In the genomic region with DNA sequence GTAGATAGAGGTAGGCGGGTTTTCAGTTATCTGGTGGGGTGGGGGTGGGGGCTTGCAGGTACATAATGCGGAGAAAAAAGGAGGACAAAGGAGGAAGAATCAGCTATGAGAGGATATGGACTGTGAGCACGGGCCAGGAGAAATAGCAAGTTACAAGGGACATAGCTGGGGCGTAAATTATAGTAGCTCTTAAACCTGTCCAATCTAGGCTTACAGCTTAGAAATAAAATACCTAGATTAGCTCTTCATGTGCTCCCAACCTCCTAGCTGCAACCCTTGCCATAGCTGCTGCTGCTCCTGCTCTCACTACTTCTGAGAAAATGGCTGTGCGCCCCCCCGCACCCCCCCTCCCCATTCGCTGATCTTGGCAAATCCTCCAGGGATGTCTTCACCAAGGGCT, we compare ENCODE assay signal across 21 mouse cellular contexts.
"Had no signal": no experiment of that assay in that cellular context is flagged by ENCODE, and none has a peak within 500 bp of the region (broad histone marks: within the 10 kb centered on the region; RNA-seq: fewer than 3 reads in every experiment).

No protein-coding gene starts in this region.

- H3K27ac ChIP-seq: heart, adult 2 months; heart, embryonic 13.5 days; heart, embryonic 15.5 days; hindbrain, embryonic 13.5 days; hindbrain, embryonic 15.5 days; hindbrain, postnatal 0 days; limb, embryonic 13.5 days; limb, embryonic 15.5 days; liver, embryonic 12.5 days; liver, embryonic 14.5 days had no signal

- H3K9ac ChIP-seq: forebrain, postnatal 0 days; heart, embryonic 13.5 days; heart, embryonic 15.5 days; hindbrain, embryonic 13.5 days; hindbrain, embryonic 15.5 days; limb, embryonic 13.5 days; limb, embryonic 15.5 days; liver, embryonic 12.5 days; liver, embryonic 14.5 days had no signal

- H3K36me3 ChIP-seq: heart, embryonic 13.5 days; heart, embryonic 15.5 days; hindbrain, embryonic 13.5 days; hindbrain, embryonic 15.5 days; limb, embryonic 13.5 days; limb, embryonic 15.5 days; liver, embryonic 12.5 days had no signal

- H3K4me3 ChIP-seq: heart, adult 2 months; heart, embryonic 13.5 days; heart, embryonic 15.5 days; hindbrain, embryonic 13.5 days; hindbrain, embryonic 15.5 days; limb, embryonic 13.5 days; limb, embryonic 15.5 days; liver, embryonic 12.5 days had no signal

- H3K9me3 ChIP-seq: heart, embryonic 13.5 days; heart, embryonic 15.5 days; hindbrain, embryonic 13.5 days; hindbrain, embryonic 15.5 days; limb, embryonic 13.5 days; limb, embryonic 15.5 days; liver, embryonic 12.5 days had no signal

- H3K4me1 ChIP-seq: heart, embryonic 13.5 days; heart, embryonic 15.5 days; hindbrain, embryonic 13.5 days; hindbrain, embryonic 15.5 days; limb, embryonic 13.5 days; limb, embryonic 15.5 days; liver, embryonic 12.5 days had no signal

- DNase-seq: forebrain, postnatal 0 days; gastrocnemius, postnatal 14 days; gastrocnemius, postnatal 36 days; heart, adult 11 months; heart, adult 2 months; heart, postnatal 14 days; heart, postnatal 36 days; layer of hippocampus, adult 9-11 months; layer of hippocampus, postnatal 36 days; left cerebral cortex, postnatal 4 days had no signal

- ATAC-seq: forebrain, postnatal 0 days; hindbrain, postnatal 0 days; intestine, embryonic 16.5 days; liver, embryonic 12.5 days had no signal

- H3K27me3 ChIP-seq: heart, embryonic 13.5 days; heart, embryonic 15.5 days; hindbrain, embryonic 13.5 days; hindbrain, embryonic 15.5 days; limb, embryonic 13.5 days; limb, embryonic 15.5 days; liver, embryonic 12.5 days had no signal

- H3K4me2 ChIP-seq: heart, embryonic 11.5 days; heart, embryonic 13.5 days; heart, embryonic 15.5 days; hindbrain, embryonic 13.5 days; hindbrain, embryonic 15.5 days; limb, embryonic 13.5 days; limb, embryonic 15.5 days; liver, embryonic 12.5 days had no signal
